Mouse (Mus musculus): ENCODE data around the gene Dntt.

DNA sequence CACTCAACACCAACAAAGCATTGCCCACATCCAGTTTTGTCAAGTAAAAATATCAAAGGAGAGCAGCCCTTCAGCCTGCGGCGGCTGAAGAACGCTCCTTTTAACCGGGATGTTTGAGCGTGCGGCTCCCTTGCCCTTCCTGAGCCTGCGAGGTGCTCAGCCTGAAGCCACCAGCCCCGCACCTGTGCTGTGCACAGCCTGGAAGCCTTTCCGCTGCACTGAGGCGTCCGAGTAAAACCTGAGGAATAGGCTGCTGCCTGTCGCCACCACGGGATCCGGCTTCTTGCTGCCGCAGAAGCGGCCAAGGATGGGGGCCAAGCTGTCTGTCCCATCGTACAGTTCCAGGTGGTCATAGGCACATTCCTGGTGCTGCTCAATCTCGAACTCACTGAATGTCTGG lies 59.4 kb downstream of the Dntt start:
- TF ChIP-seq CTCF (IDR thresholded peaks at IDR 0.05; ENCODE audit: extremely low read depth, insufficient read depth, low read length) (no peak), POLR2A (IDR thresholded peaks at IDR 0.05; ENCODE audit: extremely low read depth, insufficient read depth, low read length) (no peak)

All from cortical plate, adult 2 months (tissue).